Mouse (Mus musculus) liver, embryonic 14.5 days (tissue): ENCODE measurements around the gene Nceh1. TPM values are rescaled to one million over a fixed set of nuclear protein-coding genes. Genes with fewer than 3 reads are reported as not detected.

Experiments used
- ATAC-seq: fragments of 200-750 bp; cut with Nextera tagmentation; 2 replicates; pipeline ENCODE4 v1.8.0; 2017; ENCODE audit warnings: moderate number of reproducible peaks, mild to moderate bottlenecking, moderate library complexity; ENCODE audit not compliant: insufficient read depth
- DNase-seq, 3 experiments: peaks; one replicate each; pipeline ENCODE4 v3.0.0-alpha.2; 2012 to 2013; ENCODE audit warnings: low read depth in 3 of 3, low spot score in 3 of 3
- H3K27ac ChIP-seq: fragments of 300-500 bp; sonication (generic); 2 replicates; pipeline ENCODE4 v1.5.1; 2014; ENCODE audit warnings: moderate library complexity, mild to moderate bottlenecking, control low read depth, inconsistent platforms
- H3K27me3 ChIP-seq: fragments of 300-500 bp; sonication (generic); 2 replicates; pipeline ENCODE4 v1.6.1; 2014; ENCODE audit warnings: mild to moderate bottlenecking, low read length, moderate library complexity; ENCODE audit not compliant: control insufficient read depth, insufficient read depth
- H3K36me3 ChIP-seq: fragments of 300-500 bp; sonication (generic); replicated peaks from 2 replicates; pipeline ENCODE4 v1.6.1; 2014; ENCODE audit warnings: low read depth; ENCODE audit not compliant: control insufficient read depth, insufficient read depth
- H3K4me1 ChIP-seq, 2 experiments: fragments of 200-500 bp in 1 of 2; fragments of 300-500 bp in 1 of 2; sonication (generic) in 1 of 2; replicated peaks; 2 replicates each; pipeline ENCODE4 v1.6.1; 2012 to 2014; ENCODE audit warnings: antibody characterized with exemption in 1 of 2, inconsistent platforms in 1 of 2, low read length in 1 of 2; ENCODE audit not compliant: control insufficient read depth in 2 of 2, insufficient read depth in 2 of 2
- H3K4me2 ChIP-seq: fragments of 300-500 bp; sonication (generic); 2 replicates; pipeline ENCODE4 v1.6.1; 2014; ENCODE audit warnings: low read depth, mild to moderate bottlenecking, control low read depth, moderate library complexity
- H3K4me3 ChIP-seq, 2 experiments: fragments of 200-500 bp in 1 of 2; fragments of 300-500 bp in 1 of 2; sonication (generic) in 1 of 2; 2 replicates each; pipeline ENCODE4 v1.5.1; 2012 to 2014; ENCODE audit warnings: low read depth in 2 of 2, low read length in 2 of 2, mild to moderate bottlenecking in 2 of 2, control low read depth in 1 of 2, inconsistent platforms in 1 of 2, moderate library complexity in 1 of 2; ENCODE audit not compliant: insufficient read depth in 1 of 2
- H3K9ac ChIP-seq: fragments of 300-500 bp; sonication (generic); replicated peaks from 2 replicates; pipeline ENCODE4 v1.6.1; 2014; ENCODE audit warnings: mild to moderate bottlenecking, control low read depth, moderate library complexity
- H3K9me3 ChIP-seq: fragments of 300-500 bp; sonication (generic); 2 replicates; pipeline ENCODE4 v1.6.1; 2016; ENCODE audit warnings: low read length, mixed read lengths; ENCODE audit not compliant: control insufficient read depth
- CTCF ChIP-seq: IDR thresholded peaks from 2 replicates; pipeline ENCODE4 v1.5.1; 2016; ENCODE audit warnings: antibody characterized with exemption, low read depth, control low read depth
- EP300 ChIP-seq: IDR thresholded peaks from 2 replicates; pipeline ENCODE4 v1.6.1; 2016; ENCODE audit warnings: antibody characterized with exemption, low read depth
- WGBS: fragments of 180-500 bp; shearing (Covaris S2); extraction: QIAGEN DNeasy Blood & Tissue Kit; methylation state at CpG from one replicate; pipeline ENCODE4 v1.1.7; 2014; ENCODE audit not compliant: insufficient replicate concordance; 5-methylcytosine and 5-hydroxymethylcytosine counted together
- polyA plus RNA-seq, 2 experiments: library from polyadenylated mRNA; depleted of rRNA in 1 of 2; stranded (reverse) in 1 of 2; unstranded in 1 of 2; fragments of >200 nt; fragmentation: Nextera tagmentation in 1 of 2; extraction: Ambion mirVana in 1 of 2; gene quantifications; 2 replicates each; pipeline versions ENCODE4 v1.2.1 to v1.2.3; 2012 to 2014

Nceh1 gene
- polyA plus RNA-seq, 2 experiments: 1.2 to 3.2 TPM

GRCm38 (mm10) chr3:27179711-27180110 lies 3.1 kb upstream of the Nceh1 start:
- TF ChIP-seq EP300 (no peak), CTCF (no peak)

GRCm38 (mm10) chr3:27183601-27184175 lies 923 bp downstream of the Nceh1 start:
- TF ChIP-seq CTCF (no peak), EP300 (no peak)
- Histone ChIP-seq H3K4me2 (peak overlapping the region; percentile 91), H3K27me3 (no peaks in the 10 kb centered on the region), H3K27ac (no peak overlapping the region), H3K4me3 (peak overlapping the region; percentile 63 to 65), H3K36me3 (no peaks in the 10 kb centered on the region), H3K4me1 (peaks cover 0 to 4% of the 10 kb centered on the region in 2 experiments; a peak in 2 of 4 replicates), H3K9me3 (no peaks in the 10 kb centered on the region), H3K9ac (peak overlapping the region; percentile 56)
- WGBS: 10% methylated on average over 19 of the region's 19 CpGs
- ATAC-seq (no peak), DNase-seq (no peak)

More at GRCm38 (mm10) chr3:27179711-27180110, 3.1 kb upstream of the Nceh1 start:
- H3K36me3 ChIP-seq: no peaks in the 10 kb centered on the region
- peaks cover 0 to 4% of the 10 kb centered on the region in 2 experiments; a peak in 2 of 4 replicates for H3K4me1 ChIP-seq
- no peak overlapping the region for H3K4me2 ChIP-seq
- H3K27me3 ChIP-seq: no peaks in the 10 kb centered on the region
- 59% methylated on average over 8 of the region's 8 CpGs for WGBS
- H3K9me3 ChIP-seq: no peaks in the 10 kb centered on the region
- no peak overlapping the region for H3K27ac ChIP-seq
- no peak for ATAC-seq
- no peak for DNase-seq
- H3K9ac ChIP-seq: no peak overlapping the region
- H3K4me3 ChIP-seq: no peak overlapping the region

GRCm38 (mm10) chr3:27188386-27188785 lies 5.6 kb downstream of the Nceh1 start:
- H3K4me3 ChIP-seq: no peak overlapping the region
- no peaks in the 10 kb centered on the region for H3K9me3 ChIP-seq
- TF ChIP-seq EP300: no peak
- no peak for TF ChIP-seq CTCF
- H3K4me1 ChIP-seq: peaks cover 0 to 23% of the 10 kb centered on the region in 2 experiments; a peak in 2 of 4 replicates
- H3K27me3 ChIP-seq: no peaks in the 10 kb centered on the region
- DNase-seq: no peak
- H3K36me3 ChIP-seq: no peaks in the 10 kb centered on the region
- ATAC-seq: no peak
- H3K9ac ChIP-seq: no peak overlapping the region
- 88% methylated on average over 1 of the region's 1 CpGs for WGBS
- no peak overlapping the region for H3K4me2 ChIP-seq
- H3K27ac ChIP-seq: no peak overlapping the region

GRCm38 (mm10) chr3:27189320-27190261 lies 6.8 kb downstream of the Nceh1 start:
- H3K9me3 ChIP-seq: no peaks in the 10 kb centered on the region
- no peaks in the 10 kb centered on the region for H3K36me3 ChIP-seq
- no peak overlapping the region for H3K4me2 ChIP-seq
- WGBS: 67% methylated on average over 14 of the region's 14 CpGs
- ATAC-seq (no peak), DNase-seq (no peak)
- no peak overlapping the region for H3K4me3 ChIP-seq
- H3K9ac ChIP-seq: no peak overlapping the region
- TF ChIP-seq EP300 (no peak), CTCF (no peak)
- H3K4me1 ChIP-seq: peaks cover 0 to 29% of the 10 kb centered on the region in 2 experiments; a peak in 2 of 4 replicates
- no peak overlapping the region for H3K27ac ChIP-seq
- H3K27me3 ChIP-seq: no peaks in the 10 kb centered on the region

- Histone ChIP-seq H3K27ac (no peak overlapping the region), H3K4me2 (no peak overlapping the region), H3K4me1 (peaks cover 0 to 32% of the 10 kb centered on the region in 2 experiments; a peak in 2 of 4 replicates), H3K4me3 (no peak overlapping the region), H3K27me3 (no peaks in the 10 kb centered on the region), H3K36me3 (no peaks in the 10 kb centered on the region), H3K9ac (no peak overlapping the region), H3K9me3 (no peaks in the 10 kb centered on the region)
- DNase-seq: no peak
- WGBS: 77% methylated on average over 4 of the region's 4 CpGs
- TF ChIP-seq EP300 (no peak), CTCF (no peak)
- no peak for ATAC-seq
Observed at GRCm38 (mm10) chr3:27190865-27191264, 8.1 kb downstream of the Nceh1 start.
